Mouse (Mus musculus): ENCODE data around the gene Pf4. TPM values are rescaled to one million over a fixed set of nuclear protein-coding genes. Genes with fewer than 3 reads are reported as not detected.

Pf4 gene
- polyA plus RNA-seq, 1 experiment: 3.6 TPM

DNA sequence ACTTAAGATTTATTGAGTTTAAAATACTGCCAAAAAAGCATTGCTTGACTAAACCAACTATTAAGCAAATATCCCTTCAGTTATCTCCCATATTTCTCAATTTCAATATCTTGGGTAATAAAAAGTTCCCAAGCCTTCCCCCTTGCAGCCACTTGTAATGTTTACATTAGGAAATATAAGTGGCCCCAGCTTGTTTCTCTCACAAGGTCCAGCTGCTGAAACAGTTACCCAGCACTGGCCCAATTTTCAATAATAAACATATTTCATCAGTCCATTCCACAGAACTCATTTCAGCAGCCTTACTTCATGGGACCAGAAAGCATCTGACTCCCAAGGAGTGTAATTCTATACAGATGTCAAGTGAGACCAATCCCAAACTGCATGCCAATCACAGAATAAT is 47.5 kb downstream of the Pf4 start:
- TF ChIP-seq CTCF (IDR thresholded peaks at IDR 0.05; ENCODE audit: borderline replicate concordance, insufficient read depth, low read length) (no peak), POLR2A (IDR thresholded peaks at IDR 0.05; ENCODE audit: low read depth, low read length) (no peak)
- Histone ChIP-seq H3K27ac (ENCODE audit: insufficient read depth, low read length) (no peak overlapping the region), H3K4me1 (ENCODE audit: control insufficient read depth, insufficient read depth, low read length) (no peaks in the 10 kb centered on the region), H3K4me3 (ENCODE audit: insufficient read depth, low read length) (no peak overlapping the region)

Other genes with a start within 250 kb of the Pf4 start
- gene 5830473C10Rik, start 211.3 kb upstream of the Pf4 start, polyA plus RNA-seq (2011; ENCODE audit: insufficient read length, low read depth, missing spikeins): not detected in 2 replicates
- gene Rassf6, start 131.8 kb upstream of the Pf4 start, polyA plus RNA-seq (2011; ENCODE audit: insufficient read length, low read depth, missing spikeins): 4.6 and 6.7 TPM in 2 replicates
- 61.8 and 135 TPM in 2 replicates for gene Cxcl5, start 13.1 kb upstream of the Pf4 start, polyA plus RNA-seq (2011; ENCODE audit: insufficient read length, low read depth, missing spikeins)
- gene Ppbp, start 3.9 kb upstream of the Pf4 start, polyA plus RNA-seq (2011; ENCODE audit: insufficient read length, low read depth, missing spikeins): 23.5 and 40.7 TPM in 2 replicates
- gene Cxcl3, start 13.7 kb downstream of the Pf4 start, polyA plus RNA-seq (2011; ENCODE audit: insufficient read length, low read depth, missing spikeins): 2.5 and 2.8 TPM in 2 replicates
- gene Cxcl15, start 22.1 kb downstream of the Pf4 start, polyA plus RNA-seq (2011; ENCODE audit: insufficient read length, low read depth, missing spikeins): 0.85 and 3.5 TPM in 2 replicates
- gene Cxcl1, start 118.8 kb downstream of the Pf4 start, polyA plus RNA-seq (2011; ENCODE audit: insufficient read length, low read depth, missing spikeins): 22.0 and 40.1 TPM in 2 replicates
- 3.1 TPM in 1 of 2 replicates, not detected in the other for gene Cxcl2, start 131.4 kb downstream of the Pf4 start, polyA plus RNA-seq (2011; ENCODE audit: insufficient read length, low read depth, missing spikeins)
- gene Mthfd2l, start 158.7 kb downstream of the Pf4 start, polyA plus RNA-seq (2011; ENCODE audit: insufficient read length, low read depth, missing spikeins): 18.5 and 20.1 TPM in 2 replicates